Mouse (Mus musculus) olfactory bulb, adult 2 months (tissue): ENCODE data around the gene Otulinl. TPM values are rescaled to one million over a fixed set of nuclear protein-coding genes. Genes with fewer than 3 reads are reported as not detected.

Source experiments
- H3K27ac ChIP-seq: fragments of 200-500 bp; 2 replicates; pipeline ENCODE4 v1.5.1; 2012; ENCODE audit warnings: low read depth, low read length; ENCODE audit not compliant: insufficient read depth
- H3K4me1 ChIP-seq: fragments of 200-500 bp; 2 replicates; pipeline ENCODE4 v1.6.1; 2012; ENCODE audit warnings: low read length; ENCODE audit not compliant: control insufficient read depth, insufficient read depth
- H3K4me3 ChIP-seq: fragments of 200-500 bp; 2 replicates; pipeline ENCODE4 v1.5.1; 2012; ENCODE audit warnings: mild to moderate bottlenecking, low read depth, low read length, moderate library complexity; ENCODE audit not compliant: insufficient read depth
- CTCF ChIP-seq: fragments of 200-500 bp; IDR thresholded peaks from 2 replicates; pipeline ENCODE4 v1.5.1; 2012; ENCODE audit warnings: low read depth, mild to moderate bottlenecking, low read length, moderate library complexity; ENCODE audit not compliant: insufficient read depth
- POLR2A ChIP-seq: fragments of 200-500 bp; IDR thresholded peaks from 2 replicates; pipeline ENCODE4 v1.6.1; 2012; ENCODE audit warnings: mild to moderate bottlenecking, low read depth, low read length, moderate library complexity; ENCODE audit not compliant: insufficient read depth
- WGBS: fragments of 180-500 bp; shearing (Covaris S2); methylation state at CpG from one replicate; pipeline ENCODE4 v1.1.7; 2018; 5-methylcytosine and 5-hydroxymethylcytosine counted together
- polyA plus RNA-seq: library from polyadenylated mRNA; stranded (reverse); fragments of >200 nt; gene quantifications from 2 replicates; pipeline ENCODE4 v1.2.4, GENCODE M21; 2012; ENCODE audit warnings: low replicate concordance; ENCODE audit not compliant: missing spikeins, insufficient read depth, insufficient read length

Gene Otulinl
- polyA plus RNA-seq, 1 experiment, result not detected

DNA sequence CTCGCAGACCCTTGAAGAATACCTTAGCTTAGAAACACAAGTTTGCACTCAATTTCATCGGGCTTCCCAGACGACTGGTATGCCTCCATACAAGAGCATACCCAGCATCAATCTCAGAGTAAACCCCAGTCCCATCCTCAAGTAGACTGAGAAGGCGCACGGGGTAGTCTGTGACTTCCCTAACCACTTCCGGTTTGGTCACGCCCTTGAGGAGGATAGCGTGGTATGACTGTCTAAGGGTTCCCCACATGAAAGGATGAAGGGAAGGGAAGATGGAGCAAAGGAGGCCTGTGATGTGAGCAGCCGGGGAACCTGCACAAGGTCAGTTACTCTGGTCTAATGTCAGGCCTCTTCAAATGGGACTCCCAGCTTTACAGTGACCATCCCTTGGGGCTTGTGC, 53.6 kb downstream of the Otulinl start:
- WGBS, result 92% methylated on average over 9 of the region's 9 CpGs
- TF ChIP-seq POLR2A, result no peak
- no peak for TF ChIP-seq CTCF
- Histone ChIP-seq H3K4me3 (no peak overlapping the region), H3K27ac (no peak overlapping the region), H3K4me1 (peaks cover 17% of the 10 kb centered on the region)

GRCm38 (mm10) chr15:27626314-27626713, 55.1 kb downstream of the Otulinl start:
- whole genome bisulfite sequencing, result 96% methylated on average over 1 of the region's 1 CpGs
- H3K4me3 ChIP-seq, result no peak overlapping the region
- peaks cover 17% of the 10 kb centered on the region for H3K4me1 ChIP-seq
- no peak for TF ChIP-seq POLR2A
- no peak for TF ChIP-seq CTCF
- no peak overlapping the region for H3K27ac ChIP-seq

DNA sequence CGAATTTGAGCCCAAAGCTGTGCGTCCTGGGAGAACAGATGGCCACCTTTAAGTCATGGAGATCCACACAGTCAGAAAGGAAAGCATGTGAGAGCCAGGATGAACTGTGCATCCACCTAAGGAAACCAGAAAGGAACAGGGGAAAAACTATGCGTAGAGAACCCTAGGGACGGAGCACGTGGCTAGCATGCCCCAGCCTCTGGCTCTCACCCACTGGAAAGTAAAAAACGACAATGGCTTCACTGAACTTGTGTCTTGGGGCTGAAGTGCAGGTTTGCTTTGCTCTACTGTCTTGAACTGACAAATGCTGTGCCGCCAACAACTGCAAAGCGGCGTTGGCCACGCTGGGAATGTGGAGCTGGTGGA, 55.5 kb downstream of the Otulinl start:
- Histone ChIP-seq H3K4me3 (no peak overlapping the region), H3K4me1 (peaks cover 19% of the 10 kb centered on the region), H3K27ac (no peak overlapping the region)
- 91% methylated on average over 10 of the region's 10 CpGs for WGBS
- TF ChIP-seq POLR2A (no peak), CTCF (no peak)

DNA sequence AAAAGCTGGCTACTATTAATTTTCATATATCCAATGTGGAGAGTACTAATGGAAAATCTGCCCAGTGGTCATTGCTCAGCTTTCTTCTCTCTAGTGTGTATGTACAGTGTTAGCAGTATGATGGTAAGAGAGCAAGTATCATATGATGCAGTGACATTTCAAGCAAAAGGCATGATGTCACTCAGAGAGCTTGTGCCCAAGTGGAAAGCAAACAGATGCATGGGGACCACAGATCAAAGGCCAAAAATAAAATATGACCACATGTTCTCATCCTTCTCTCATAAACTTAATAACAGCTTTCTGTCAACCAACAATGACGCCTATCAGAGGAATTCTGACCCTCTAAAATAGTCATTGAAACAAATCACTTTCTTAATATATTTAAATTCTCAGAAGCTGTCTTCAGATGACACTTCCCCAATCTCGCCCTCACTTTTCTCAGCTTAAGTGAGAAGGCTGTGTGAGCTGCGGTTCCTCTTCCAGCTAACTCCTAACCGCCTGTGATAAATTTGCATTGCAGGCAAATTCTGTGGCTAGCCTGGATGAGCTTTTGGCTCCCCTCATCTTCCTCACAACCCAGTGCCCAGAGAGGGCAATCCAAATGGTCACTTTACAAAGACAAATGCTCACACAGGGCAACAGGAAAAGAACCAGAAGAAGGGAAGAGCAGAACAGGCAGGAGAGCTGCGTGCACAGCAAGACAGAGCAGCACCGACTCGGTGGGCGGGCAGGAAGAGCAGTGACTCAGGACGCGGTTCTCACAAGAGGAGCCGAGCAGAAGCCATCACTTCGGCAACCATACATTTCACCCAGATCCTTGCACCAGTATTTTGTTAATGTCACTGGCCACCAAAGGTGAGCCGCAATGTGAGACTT, 56.1 kb downstream of the Otulinl start:
- 67% methylated on average over 13 of the region's 13 CpGs for WGBS

GRCm38 (mm10) chr15:27623286-27623685, 58.1 kb downstream of the Otulinl start:
- Histone ChIP-seq H3K4me1 (peaks cover 20% of the 10 kb centered on the region), H3K27ac (no peak overlapping the region), H3K4me3 (no peak overlapping the region)
- no peak for TF ChIP-seq POLR2A
- WGBS, result 90% methylated on average over 6 of the region's 6 CpGs

More for the DNA sequence above, 56.1 kb downstream of the Otulinl start:
- peaks cover 21% of the 10 kb centered on the region for H3K4me1 ChIP-seq
- TF ChIP-seq POLR2A (no peak), CTCF (no peak)
- H3K27ac ChIP-seq, result no peak overlapping the region
- H3K4me3 ChIP-seq, result no peak overlapping the region

- Histone ChIP-seq H3K27ac (0 out of 2 replicates have a peak overlapping the region, but pooled peaks have one; percentile 20), H3K4me1 (peaks cover 14% of the 10 kb centered on the region), H3K4me3 (no peak overlapping the region)
- TF ChIP-seq CTCF (no peak), POLR2A (no peak)
- WGBS, result 53% methylated on average over 6 of the region's 6 CpGs
Measured at GRCm38 (mm10) chr15:27620475-27621185, 60.7 kb downstream of the Otulinl start.

GRCm38 (mm10) chr15:27619683-27620082, 61.7 kb downstream of the Otulinl start:
- Histone ChIP-seq H3K4me3 (no peak overlapping the region), H3K27ac (no peak overlapping the region), H3K4me1 (peaks cover 11% of the 10 kb centered on the region)
- WGBS, result 80% methylated on average over 3 of the region's 3 CpGs
- no peak for TF ChIP-seq CTCF
- no peak for TF ChIP-seq POLR2A

DNA sequence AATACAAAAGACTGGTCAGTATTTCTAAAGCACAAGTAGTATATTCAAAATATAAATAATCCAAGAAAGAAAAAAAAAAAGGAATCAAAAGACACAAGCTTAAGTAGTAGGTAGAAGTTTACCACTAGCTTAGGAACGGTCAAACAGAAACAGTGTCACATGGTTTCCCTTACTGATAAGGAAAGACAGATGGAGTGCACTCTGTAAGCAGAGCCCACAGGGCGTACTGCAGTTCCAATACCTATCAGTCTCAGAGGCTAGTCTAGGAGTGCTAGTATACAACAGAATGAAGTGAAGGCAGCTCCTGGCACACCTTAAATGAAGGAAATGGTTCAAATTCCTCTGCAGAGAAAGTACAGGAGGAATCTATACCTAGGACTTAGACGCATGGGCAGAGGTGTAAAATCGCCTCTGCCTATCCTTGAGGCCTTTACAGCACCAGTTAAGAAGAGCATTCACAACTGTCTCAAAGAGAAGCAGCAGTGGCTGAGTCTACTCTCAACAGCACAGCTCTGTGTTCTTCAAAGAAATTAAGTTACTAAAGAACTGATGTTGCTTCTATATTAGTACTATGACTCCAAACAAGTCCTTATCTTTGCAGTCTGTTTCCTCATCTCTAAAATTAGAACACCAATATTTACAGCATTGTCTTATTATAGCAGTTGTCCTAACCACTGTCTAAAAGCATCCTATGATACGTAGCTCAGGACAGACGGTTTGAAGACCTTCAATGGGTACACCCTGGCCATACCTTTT, 62.4 kb downstream of the Otulinl start:
- H3K4me3 ChIP-seq, result no peak overlapping the region
- peaks cover 11% of the 10 kb centered on the region for H3K4me1 ChIP-seq
- TF ChIP-seq CTCF (no peak), POLR2A (no peak)
- 77% methylated on average over 6 of the region's 6 CpGs for WGBS
- no peak overlapping the region for H3K27ac ChIP-seq
